Mouse (Mus musculus) megakaryocyte, adult 5-6 weeks (primary cell): Measurements from ENCODE around the gene Dab1. TPM values are rescaled to one million over a fixed set of nuclear protein-coding genes. Genes with fewer than 3 reads are reported as not detected.

ENCODE experiments used
- ATAC-seq: 2 replicates; pipeline ENCODE4 v1.8.0; 2016; ENCODE audit warnings: mild to moderate bottlenecking, inconsistent platforms; ENCODE audit not compliant: poor library complexity, severe bottlenecking
- total RNA-seq, 2 experiments: library from RNA; stranded (forward) in 1 of 2; stranded (reverse) in 1 of 2; fragments of 153-499, 151-499 nt in 1 of 2; fragments of 221-1000, 200-1000 nt in 1 of 2; gene quantifications; 2 replicates each; pipeline versions ENCODE4 v1.2.3 to v1.2.4; 2015 to 2017

Gene Dab1
- total RNA-seq, 2 experiments from 2014 or later: not detected

DNA sequence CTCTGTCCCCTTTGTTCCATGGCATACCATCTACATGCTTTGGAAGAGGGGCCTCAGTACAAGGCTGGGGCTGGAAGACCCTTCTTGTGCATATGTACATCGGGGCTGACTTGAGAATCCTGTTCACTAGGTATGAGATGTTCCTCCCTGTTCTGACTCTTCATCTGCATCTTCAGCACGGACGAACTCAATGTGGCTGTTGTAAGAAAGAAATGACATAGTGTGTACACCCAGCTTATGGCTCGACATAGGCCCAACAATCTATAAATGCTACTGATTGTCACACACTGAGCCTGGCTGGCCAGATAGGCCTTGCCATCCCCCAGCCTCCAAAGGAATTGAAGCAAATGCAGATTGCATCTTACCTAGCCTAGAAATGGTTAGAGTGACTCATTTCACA lies 817.3 kb downstream of the Dab1 start:
- no peak for ATAC-seq

DNA sequence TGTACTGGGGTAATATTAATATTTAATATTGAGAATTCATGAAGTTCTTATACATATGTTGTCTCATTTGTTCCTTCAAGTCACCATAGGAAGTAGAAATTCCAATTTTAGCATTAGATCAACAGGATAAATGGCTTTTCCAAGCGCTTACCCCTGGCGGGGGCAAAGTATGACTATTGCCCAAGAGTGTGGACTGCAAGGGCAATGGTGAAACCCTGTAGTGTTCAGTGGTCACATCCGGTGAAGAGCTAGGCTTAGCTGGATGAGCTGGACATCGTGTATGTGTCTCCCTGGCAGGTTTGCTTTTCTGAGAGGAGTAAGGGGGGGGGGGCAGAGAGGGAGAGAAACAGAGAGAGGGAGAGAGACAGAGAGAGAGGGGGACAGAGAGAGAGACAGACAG lies 819.6 kb downstream of the Dab1 start:
- no peak for ATAC-seq

DNA sequence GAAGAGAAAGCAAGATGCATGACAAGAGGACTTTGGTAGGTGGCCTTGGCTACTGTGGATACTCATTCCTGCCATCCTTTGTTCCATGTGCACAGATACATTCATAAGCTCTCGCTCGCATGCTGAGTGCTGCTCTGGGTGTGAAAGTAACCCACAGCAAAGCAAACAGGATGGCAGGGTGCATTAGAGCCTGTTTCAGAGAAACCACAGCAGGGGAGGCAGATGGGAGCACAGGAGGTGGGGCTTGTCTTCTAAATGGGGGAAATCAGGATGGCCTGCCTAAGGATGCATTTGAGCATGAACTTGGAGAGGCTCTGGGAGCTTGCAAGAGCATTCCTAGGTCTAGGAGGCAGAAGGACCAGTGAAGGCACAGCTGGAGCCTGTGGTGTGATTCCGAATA lies 820.5 kb downstream of the Dab1 start:
- no peak for ATAC-seq

DNA sequence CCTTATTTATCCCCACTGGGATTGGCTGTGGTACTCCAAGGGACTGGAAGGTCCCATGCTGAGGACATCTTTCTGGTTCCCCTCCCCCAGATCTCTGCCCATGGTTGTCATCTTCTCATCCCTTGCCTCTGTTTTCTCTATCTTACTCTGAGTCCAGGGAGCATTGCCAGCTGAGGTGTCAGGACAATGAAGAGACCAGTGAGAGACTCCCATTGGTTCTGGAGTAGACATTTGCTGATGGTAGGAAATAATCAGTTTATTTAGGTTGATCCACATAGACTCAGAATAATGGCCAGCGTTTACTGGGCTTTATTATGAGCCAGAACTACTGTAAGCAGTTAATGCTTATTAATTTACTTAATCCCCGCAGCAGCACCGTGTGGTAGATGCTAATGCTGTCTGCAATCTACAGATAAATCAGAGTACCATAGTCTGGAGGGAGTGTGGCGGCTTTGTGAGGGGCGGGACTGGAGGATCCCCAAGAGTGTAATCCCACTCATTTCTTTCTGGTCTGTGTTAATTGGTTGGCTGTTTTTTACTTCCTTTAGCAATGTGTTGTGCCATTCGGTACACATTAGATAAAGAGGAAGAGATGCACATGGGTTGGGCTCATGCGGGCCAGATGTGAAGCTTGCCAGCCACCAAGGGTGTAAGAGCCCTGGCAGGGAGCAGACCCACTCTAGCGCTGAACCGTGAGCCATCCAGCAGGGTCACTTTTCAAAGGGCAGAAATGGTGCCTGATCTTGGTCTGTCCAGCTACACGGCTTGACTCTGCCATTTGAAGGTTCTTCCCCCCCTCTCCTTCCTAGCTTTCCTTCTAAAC lies 824.0 kb downstream of the Dab1 start:
- ATAC-seq: no peak

DNA sequence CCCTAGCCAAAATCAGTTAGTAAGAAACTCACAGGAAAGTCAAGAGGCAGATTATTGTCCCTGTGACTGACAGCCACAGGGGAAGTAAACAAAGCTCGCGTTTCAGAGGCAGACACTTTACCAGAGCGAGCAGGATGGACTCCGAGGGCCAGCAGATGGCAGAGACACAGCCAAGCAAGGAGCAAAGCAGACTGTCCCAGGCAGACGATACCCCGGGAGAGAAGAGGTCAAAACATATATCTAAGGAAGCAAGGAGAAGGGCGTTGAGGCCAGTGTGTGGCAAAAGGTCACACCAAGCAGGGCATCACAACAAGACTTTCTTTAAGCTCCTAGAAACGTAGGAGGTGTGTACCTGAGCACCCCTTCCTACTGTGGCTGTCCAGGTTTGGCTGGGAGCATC lies 824.6 kb downstream of the Dab1 start:
- no peak for ATAC-seq

DNA sequence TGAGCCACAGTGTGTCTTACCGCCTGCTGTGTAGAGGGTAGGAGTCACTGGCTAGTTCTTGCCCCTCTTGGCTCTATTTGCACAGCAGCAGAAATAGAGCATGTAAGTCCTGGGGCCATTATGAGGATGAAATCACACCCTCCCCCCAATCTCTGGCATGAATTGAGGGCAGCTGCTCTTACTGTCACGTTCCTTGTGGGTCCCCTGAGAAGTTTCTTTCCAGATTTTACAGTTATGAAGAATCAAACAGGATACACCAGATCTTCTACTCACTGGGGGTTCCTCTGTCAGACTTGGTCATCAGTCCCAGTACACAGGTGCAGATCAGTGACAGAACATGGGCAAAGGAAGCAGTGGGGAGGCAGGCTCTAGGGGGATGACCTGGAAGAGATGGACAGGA lies 825.8 kb downstream of the Dab1 start:
- no peak for ATAC-seq

DNA sequence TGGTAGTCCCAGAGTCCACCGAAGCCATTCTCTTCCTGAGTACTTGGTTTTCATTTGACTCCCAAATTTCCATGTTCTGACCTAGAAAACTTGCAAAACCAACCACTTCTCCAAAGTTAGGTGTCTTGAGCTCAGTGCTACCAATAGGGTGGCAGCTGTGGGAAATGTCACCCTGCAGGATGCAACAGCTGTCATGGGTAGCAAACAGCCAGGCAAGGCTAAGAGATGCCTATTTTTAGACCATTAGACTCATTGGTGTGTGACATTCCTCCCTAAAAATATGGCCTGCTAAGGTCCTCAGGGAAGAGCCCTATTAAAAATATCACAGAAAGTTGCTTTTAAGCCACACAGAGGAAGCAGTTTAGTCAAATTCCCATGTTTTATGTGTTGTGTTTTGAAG lies 829.0 kb downstream of the Dab1 start:
- ATAC-seq: no peak

DNA sequence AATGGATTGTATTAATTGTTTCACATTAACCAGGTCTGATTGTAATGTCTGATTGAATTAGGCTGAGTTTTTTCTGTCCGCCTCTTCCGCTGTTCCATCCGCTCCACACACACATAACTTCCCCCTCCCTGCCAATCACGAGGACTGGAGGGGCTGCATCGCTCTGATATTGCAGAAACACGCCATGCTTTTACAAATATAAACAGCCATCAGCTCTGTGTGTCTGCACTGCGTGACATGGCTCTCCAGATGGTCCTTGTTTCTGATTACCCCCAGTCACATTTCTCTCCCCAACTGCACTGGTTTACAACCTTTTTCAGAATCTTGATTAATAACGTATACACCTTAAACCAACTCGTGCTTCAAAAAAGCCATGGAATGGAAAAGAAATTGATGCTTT lies 831.5 kb downstream of the Dab1 start:
- no peak for ATAC-seq

DNA sequence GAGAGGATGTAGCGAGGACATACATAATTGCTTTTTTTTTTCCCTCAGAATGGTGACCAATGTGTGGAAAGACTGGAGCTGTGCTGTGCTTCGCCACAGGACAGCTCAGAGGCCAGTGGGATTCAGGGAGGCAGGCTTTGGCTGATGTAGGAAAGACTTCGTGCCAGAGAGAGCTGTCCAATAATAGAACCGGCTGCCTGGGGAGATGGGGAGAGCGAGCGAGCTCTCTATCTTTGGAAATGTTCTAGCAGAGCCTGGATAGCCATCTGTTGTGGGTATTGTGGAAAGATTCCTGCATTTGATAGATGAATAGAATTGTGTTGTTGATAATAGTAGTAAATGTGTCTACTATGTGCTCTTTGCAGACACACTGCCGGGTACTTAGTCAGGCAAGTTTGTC lies 833.4 kb downstream of the Dab1 start:
- ATAC-seq: no peak

DNA sequence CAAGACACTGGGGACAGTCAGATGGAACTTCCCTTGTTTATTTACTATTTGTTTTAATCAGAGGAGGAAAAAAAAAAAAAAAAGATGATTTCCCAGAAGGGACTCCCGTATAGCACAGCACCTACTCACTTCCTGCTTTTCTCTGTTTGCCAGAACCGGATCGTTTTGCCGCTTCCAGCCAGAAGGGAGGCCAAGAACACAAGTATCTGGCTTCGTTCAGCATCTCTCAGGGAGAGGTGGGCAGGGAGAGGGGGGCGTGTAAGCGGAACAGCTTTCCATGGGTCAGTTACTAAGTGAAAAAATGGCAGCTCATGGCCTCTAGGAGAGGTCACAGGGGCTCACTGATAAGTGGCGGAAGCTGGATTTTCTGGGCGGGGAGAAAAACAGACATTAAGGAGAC lies 836.0 kb downstream of the Dab1 start:
- ATAC-seq: no peak

DNA sequence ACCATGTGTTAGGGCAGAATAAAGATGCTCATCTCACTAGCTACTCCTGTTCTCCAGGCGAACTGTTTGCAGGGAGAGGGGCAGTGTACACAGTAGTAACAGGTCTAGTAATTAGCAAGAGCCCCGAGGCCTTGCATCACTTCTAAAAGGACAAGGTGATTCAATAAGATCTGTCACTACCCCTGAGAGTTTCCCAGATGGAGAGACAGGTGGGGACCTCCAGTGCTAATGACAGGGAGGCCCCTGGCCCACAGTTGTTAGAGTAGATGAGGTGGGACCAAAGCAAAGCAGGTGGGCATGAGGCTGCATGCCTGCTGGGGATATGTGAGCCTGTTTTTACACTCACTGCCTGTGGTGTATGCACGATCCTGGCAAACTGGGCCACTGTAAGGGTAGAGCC lies 836.6 kb downstream of the Dab1 start:
- ATAC-seq: no peak

DNA sequence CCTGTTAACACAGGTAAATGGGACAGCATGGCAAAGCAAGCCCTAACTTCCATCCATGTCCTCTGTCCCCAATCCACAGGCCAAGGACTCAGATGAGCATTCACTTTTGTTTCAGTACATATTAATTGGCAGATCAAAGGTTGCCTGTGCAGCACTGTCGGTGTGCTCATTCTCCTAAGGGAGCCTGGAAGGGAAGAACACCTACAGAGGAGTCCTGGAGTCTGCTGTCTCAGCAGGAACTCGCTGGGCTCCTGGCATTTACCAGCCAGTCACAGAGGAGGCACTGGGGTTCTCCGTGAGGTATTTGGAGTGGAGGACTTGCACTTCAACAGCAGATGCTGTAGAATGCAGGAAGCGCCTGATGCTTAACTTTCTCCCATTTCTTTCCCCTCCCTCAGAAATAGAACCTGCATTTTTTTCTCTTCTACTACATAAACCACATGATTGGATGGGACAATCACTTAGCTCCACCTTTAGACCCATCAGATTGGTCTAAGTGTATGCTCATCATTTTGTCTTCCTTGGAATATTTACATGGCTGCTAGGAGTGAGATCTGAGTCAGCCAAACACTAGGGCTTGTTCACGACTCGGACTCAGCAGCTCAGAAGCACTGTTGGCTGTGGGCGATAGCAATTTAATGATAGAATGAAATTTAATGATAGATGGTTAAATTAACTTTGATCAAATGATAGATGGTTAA lies 837.2 kb downstream of the Dab1 start:
- no peak for ATAC-seq

DNA sequence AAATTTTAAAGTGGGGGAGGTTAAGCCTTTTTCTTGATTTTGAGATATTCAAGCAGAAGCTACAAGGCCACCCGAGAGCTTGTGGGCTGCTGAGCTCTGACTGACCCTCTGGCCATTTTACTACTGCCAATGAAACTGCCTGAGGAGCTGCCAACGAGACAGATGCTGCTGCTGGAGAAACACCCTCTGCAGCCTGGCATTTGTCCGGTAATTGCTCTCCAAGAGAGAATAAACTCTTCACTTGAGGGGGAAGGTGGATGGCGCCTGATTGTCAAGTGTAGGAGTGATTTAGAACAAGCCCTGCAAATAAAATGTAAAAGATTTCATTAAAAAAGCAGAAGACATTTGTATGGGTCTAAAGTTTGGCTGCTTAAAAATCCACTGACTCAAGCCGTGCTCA lies 839.6 kb downstream of the Dab1 start:
- ATAC-seq: no peak

DNA sequence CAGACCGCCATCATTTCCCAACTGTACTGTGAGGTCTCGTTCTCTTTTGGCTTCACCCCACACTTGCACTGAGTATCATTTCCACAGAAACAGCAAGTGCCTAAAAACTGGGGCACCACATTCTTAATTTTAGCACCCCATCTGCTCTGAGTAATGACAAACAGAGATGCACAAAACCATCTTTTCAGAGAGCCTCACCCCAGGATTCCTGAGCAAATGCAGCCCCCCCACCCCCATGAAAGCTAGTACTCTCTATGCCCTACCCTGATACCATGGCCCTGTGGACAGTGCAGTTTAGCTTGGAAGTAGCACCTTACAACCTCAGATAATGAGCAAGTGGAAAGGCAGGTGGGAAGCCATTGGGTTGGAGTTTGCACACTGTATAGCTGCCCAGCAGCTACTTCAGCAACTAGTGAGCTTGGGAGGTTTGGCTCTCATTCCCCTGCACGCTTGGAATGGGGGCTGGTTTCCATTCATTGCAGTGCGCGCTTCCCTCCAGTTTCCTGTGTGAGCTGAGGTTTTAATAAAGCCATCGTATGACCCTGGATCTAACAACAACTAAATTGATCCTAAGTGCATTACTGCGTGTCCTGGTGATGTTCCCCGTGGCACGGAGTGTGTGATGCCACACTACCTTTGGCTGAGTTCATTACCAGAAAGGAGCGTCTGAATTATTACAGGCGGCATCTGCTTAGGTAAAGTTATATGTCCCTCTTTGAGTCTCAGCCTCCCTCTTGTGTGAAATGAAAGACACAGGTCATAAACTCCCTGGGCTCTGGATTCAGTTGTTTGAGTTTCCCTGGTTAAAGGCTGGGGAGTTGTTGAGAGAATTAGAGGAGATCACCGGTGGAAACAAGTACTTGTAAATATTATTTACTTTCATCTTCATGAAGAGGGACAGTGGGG lies 842.2 kb downstream of the Dab1 start:
- no peak for ATAC-seq

DNA sequence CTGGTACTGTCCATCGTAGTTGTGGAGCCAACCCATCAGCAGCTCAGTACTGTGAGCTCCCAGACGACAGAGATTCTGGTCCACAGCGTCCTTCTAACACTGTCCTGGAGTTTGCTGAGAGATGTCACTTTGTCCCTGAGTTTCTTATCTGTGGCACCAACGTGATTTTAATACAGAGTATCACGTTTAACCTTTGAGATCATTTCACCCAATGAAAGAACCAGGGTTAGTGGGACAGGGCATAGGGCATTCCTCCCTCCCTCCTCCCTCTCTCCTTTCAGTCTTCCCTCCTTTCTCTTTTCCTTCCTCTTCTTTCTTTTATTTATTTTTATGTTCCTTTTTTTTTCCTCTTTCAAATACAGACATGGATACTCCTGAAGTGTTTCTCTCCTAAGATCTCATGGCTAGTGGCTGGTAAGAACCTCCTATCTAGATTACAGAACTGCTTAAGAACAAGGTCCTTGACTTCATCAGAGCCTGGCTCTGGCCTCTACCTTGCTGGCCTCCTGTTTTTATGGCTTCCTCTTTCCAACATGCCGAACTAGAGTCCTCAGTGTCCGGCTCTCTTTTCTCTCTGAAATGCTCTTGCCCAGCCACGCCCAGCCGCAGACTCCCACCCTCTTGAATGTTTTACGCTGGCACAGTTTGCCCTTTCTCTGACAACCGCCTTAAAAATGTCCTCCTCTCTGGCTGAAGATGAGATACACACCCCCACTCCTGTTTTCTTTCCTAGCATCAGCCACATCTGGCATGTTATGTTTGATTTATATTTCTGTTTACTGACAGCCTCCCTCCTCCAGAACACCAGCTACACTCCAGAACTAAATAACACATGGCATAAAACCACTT lies 844.0 kb downstream of the Dab1 start:
- ATAC-seq: no peak

DNA sequence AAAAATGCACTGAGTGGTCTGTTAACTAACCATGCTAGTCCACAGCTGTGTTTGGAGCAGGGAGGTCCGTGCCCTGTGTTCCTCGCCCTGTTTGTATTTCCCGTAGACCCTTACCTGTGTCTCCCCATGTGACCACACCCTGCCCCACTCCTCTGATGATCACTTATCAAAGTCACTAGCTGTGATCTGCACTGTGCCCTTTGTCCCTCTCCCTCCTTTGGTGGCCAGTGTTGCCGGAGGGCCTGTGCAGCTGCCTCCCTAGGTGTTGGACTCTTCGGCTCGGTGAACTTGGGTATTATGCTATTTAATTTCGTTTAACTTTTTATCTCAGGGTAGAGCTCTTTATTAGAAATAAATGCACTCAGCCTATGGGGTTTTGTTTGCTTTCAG lies 844.6 kb downstream of the Dab1 start:
- no peak for ATAC-seq

DNA sequence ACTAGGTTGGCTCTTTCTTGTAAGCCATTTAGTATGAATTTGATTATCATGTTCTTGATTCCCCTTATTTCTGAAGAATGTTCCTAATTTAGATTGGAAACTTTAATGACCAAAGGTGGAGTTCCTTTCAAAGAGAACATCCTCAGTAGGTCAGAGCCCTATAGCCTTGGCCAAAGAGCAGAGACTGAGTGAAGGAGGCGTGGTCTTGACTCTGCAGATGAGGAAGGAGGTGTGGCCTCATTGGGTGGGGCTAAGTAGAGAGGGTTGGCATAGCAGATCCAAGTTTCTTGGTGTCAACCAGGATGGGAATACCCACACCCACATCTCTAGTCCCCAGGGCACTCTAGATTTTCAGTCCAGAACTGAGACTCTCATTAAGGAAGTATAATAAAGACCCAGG lies 846.4 kb downstream of the Dab1 start:
- no peak for ATAC-seq

DNA sequence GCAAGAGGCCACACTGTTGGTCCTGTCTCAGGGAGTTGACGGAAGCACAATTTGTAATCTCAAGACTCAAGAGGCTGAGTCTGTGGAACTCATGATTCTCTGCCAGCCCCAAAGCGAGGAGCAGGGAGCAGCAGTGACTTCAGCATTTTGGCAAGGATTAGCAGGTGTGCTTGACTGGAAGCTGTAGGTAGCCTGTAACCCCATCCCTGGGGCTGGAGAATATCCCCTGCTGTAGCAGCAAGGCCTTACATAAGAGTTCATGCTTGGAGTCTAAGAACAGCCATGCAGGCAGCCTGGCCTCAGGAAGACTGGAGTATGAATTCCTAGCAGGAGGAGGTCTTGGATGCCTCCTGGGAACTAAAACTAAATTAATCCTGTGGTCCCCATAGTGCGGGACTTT lies 849.5 kb downstream of the Dab1 start:
- no peak for ATAC-seq

DNA sequence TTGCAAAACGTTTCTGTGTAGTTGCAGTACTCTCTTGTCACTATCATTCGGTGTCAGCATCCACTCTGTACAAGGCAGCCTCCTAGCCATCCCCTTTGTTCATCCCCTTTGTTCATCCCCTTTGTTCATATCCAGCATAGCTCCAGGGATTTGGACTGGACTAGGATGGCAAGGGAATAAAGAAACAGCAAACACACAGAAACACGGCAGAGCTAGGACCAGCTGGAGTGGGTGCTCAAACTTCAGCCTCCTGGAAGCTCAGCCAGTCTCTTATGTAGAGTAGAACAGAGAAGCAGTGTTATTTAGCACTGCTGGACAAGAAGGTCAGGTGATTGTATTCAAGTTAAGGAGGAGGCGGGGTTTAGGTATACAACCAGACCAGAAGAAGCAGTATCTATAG lies 853.8 kb downstream of the Dab1 start:
- no peak for ATAC-seq

DNA sequence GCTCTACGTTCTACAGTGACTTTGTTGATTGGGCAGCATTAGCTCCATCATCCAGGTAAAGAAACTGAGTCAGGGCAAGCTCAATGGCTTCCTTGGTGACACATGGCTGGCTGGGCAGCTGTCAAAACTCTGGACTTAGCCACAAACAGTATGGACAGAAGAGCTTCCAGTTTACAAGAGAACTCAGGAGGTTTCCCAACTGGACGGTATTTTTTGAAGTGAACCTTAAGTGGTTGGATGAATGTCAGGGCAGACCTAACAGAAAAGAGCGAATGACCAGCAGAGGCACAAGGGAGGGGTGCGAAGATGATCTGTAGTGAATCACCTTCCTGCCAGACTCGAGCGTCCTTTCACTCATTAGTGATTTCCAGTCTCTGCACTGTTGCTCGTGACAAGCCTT lies 857.7 kb downstream of the Dab1 start:
- ATAC-seq: no peak

DNA sequence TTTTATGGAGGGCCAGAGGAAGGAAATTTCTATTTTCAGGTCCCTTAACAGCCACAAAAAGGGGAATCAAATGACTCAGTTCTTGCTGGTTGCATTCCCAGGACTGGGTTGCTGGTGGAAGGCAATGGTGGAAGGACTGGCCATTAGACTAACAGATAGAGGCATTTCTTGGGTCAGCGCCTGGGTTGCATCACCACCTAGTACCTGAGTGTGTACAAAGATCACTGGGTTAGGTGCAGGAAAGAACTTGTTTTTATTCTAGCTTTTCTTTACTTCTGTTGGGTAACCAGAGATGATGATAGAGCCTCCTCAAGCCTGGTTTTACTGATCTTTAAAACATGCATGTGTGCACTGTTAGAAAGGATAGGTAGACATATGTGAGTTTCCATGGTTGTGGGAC lies 864.8 kb downstream of the Dab1 start:
- ATAC-seq: no peak
